Mouse (Mus musculus) brain, embryonic 14.5 days (tissue): ENCODE measurements around the gene Hint1.

Experiments used
- CTCF ChIP-seq: fragments of 200-500 bp; IDR thresholded peaks from 2 replicates; pipeline ENCODE4 v1.5.1; 2012; ENCODE audit warnings: inconsistent platforms, mild to moderate bottlenecking, moderate library complexity, borderline replicate concordance; ENCODE audit not compliant: insufficient read depth, insufficient read length; ENCODE audit errors: extremely low read depth
- POLR2A ChIP-seq: fragments of 200-500 bp; IDR thresholded peaks from 2 replicates; pipeline ENCODE4 v1.6.1; 2012; ENCODE audit warnings: mild to moderate bottlenecking, inconsistent platforms, borderline replicate concordance; ENCODE audit not compliant: poor library complexity, insufficient read depth, insufficient read length, severe bottlenecking; ENCODE audit errors: extremely low read depth

- TF ChIP-seq CTCF: no peak
- no peak for TF ChIP-seq POLR2A
Observed at GRCm38 (mm10) chr11:54817449-54817848, 48.7 kb upstream of the Hint1 start.
